Mouse (Mus musculus) midbrain, embryonic 13.5 days (tissue): Measurements from ENCODE around the gene 2900011O08Rik. TPM values are rescaled to one million over a fixed set of nuclear protein-coding genes. Genes with fewer than 3 reads are reported as not detected.
A peak's percentile ranks its signal among the peaks of the same experiment; 100 is the strongest.
"Not testable (repeated sequence)": the region's sequence is repeated elsewhere in the genome, so short reads cannot be mapped to it uniquely, and the experiment has no call there.

Experiments
- ATAC-seq: fragments of 200-750 bp; cut with Nextera tagmentation; 2 replicates; pipeline ENCODE4 v1.8.0; 2017; ENCODE audit warnings: mild to moderate bottlenecking, moderate TSS enrichment, moderate library complexity
- H3K27ac ChIP-seq: fragments of 300-500 bp; sonication (generic); 2 replicates; pipeline ENCODE4 v1.5.1; 2015; ENCODE audit warnings: inconsistent platforms, mild to moderate bottlenecking, moderate library complexity
- H3K27me3 ChIP-seq: fragments of 300-500 bp; sonication (generic); 2 replicates; pipeline ENCODE4 v1.6.1; 2015; ENCODE audit warnings: mild to moderate bottlenecking, inconsistent platforms
- H3K36me3 ChIP-seq: fragments of 300-500 bp; sonication (generic); 2 replicates; pipeline ENCODE4 v1.6.1; 2015; ENCODE audit warnings: mild to moderate bottlenecking, inconsistent platforms
- H3K4me1 ChIP-seq: fragments of 300-500 bp; sonication (generic); replicated peaks from 2 replicates; pipeline ENCODE4 v1.6.1; 2015; ENCODE audit warnings: inconsistent platforms
- H3K4me2 ChIP-seq: fragments of 300-500 bp; sonication (generic); replicated peaks from 2 replicates; pipeline ENCODE4 v1.6.1; 2015; ENCODE audit warnings: moderate library complexity, mild to moderate bottlenecking, inconsistent platforms
- H3K4me3 ChIP-seq: fragments of 300-500 bp; sonication (generic); replicated peaks from 2 replicates; pipeline ENCODE4 v1.5.1; 2015; ENCODE audit warnings: mild to moderate bottlenecking, inconsistent platforms
- H3K9ac ChIP-seq: fragments of 300-500 bp; sonication (generic); replicated peaks from 2 replicates; pipeline ENCODE4 v1.6.1; 2015; ENCODE audit warnings: mild to moderate bottlenecking, inconsistent platforms
- H3K9me3 ChIP-seq: fragments of 300-500 bp; sonication (generic); 2 replicates; pipeline ENCODE4 v1.6.1; 2016; ENCODE audit warnings: mild to moderate bottlenecking, inconsistent platforms
- WGBS: fragments of 180-500 bp; shearing (Covaris S2); methylation state at CpG from one replicate; pipeline ENCODE4 v1.1.7; 2015; 5-methylcytosine and 5-hydroxymethylcytosine counted together
- polyA plus RNA-seq: library from polyadenylated mRNA; unstranded; fragments of >200 nt; fragmentation: Nextera tagmentation; extraction: Ambion mirVana; gene quantifications from 2 replicates; pipeline ENCODE4 v1.2.1, GENCODE M21; 2015

The 2900011O08Rik gene
- polyA plus RNA-seq, 1 experiment from 2014 or later: 111 TPM

DNA sequence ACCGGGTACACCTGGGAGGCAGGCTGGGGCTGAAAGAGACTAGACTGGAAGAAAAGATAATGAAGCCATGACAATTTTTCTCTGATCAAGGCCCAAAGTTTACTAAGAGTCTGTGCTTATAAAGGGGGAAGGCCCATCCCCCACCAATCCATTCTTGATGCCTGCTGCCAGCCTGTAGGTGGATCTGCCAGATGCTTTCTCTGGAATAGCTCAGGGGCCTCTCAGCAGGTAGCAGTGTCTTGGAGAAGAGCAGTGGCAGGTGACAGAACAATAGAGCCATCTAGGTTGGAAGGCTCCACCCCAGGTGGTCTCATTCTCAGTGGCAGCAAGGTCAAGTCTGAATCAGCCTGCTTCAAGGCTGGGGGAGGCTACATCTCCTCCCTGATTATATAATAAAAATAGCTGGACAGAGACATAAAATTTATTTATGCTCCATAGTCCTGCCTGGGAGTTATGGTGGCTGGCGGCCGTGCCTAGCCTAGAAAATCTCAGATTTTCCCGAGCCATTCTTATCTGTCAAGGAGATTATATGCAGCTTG, 10.0 kb upstream of the 2900011O08Rik start:
- H3K4me3 ChIP-seq, H3K9me3 ChIP-seq, H3K36me3 ChIP-seq, H3K27me3 ChIP-seq, H3K4me1 ChIP-seq, H3K9ac ChIP-seq, H3K4me2 ChIP-seq, ATAC-seq, H3K27ac ChIP-seq: not testable (repeated sequence)
- 89% methylated on average over 4 of the region's 4 CpGs for WGBS

DNA sequence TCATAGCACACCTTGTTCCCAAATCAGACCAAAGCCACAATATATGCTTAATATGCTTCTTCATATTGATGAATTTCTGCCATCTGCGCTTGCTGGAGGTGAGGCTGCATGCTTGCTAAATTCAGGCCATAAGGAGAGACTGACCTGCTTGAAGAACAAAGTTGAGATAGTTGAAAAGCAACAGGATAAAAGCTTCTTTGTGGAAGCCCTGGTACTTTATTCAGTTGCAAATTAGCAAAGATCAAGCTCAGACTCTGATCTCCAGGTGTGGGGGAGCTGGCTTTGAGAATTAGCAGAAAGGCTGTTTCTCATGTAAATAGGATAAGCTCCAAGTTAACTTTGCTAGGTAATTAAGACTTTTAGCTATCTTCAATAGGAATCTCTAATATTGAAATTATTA, 9.4 kb upstream of the 2900011O08Rik start:
- H3K27me3 ChIP-seq, H3K4me2 ChIP-seq, ATAC-seq, H3K4me3 ChIP-seq, H3K4me1 ChIP-seq, H3K36me3 ChIP-seq, H3K9ac ChIP-seq, H3K9me3 ChIP-seq, H3K27ac ChIP-seq: not testable (repeated sequence)
- 49% methylated on average over 1 of the region's 1 CpGs for WGBS

- H3K4me3 ChIP-seq, ATAC-seq, H3K36me3 ChIP-seq, H3K4me1 ChIP-seq, H3K27me3 ChIP-seq, H3K9ac ChIP-seq, H3K27ac ChIP-seq, H3K9me3 ChIP-seq, H3K4me2 ChIP-seq: not testable (repeated sequence)
- 73% methylated on average over 3 of the region's 3 CpGs for WGBS
Measured at GRCm38 (mm10) chr16:13981726-13982125, 4.7 kb upstream of the 2900011O08Rik start.

- H3K36me3 ChIP-seq: no peaks in the 10 kb centered on the region
- no peak overlapping the region for H3K27ac ChIP-seq
- peaks cover 10% of the 10 kb centered on the region for H3K4me1 ChIP-seq
- WGBS: 75% methylated on average over 5 of the region's 5 CpGs
- no peak overlapping the region for H3K4me2 ChIP-seq
- ATAC-seq: no peak
- no peak overlapping the region for H3K4me3 ChIP-seq
- no peak overlapping the region for H3K9ac ChIP-seq
- H3K9me3 ChIP-seq: no peaks in the 10 kb centered on the region
- H3K27me3 ChIP-seq: no peaks in the 10 kb centered on the region
Measured at GRCm38 (mm10) chr16:13983161-13983560, 3.2 kb upstream of the 2900011O08Rik start.

DNA sequence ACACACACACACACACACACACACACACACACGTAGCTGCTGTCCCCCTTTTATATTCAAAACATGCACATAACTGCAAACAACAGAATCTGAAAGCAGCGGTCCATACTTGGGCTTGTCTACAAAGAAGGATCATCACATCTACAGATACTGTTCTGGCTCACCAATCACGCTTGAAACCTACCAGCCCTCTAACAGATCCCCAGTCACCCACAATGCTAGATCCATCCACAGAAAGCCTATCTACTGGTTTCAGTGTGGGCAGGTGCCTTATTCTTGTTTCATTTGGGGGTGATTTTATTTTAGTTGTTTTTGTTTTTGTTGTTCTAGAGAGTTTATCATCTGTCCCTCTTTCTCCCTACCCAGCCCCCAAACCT, 219 bp upstream of the 2900011O08Rik start:
- no peaks in the 10 kb centered on the region for H3K27me3 ChIP-seq
- peak overlapping the region; percentile 94 for H3K27ac ChIP-seq
- peak overlapping the region; percentile 70 for H3K4me2 ChIP-seq
- peak; percentile 44 for ATAC-seq
- H3K36me3 ChIP-seq: no peaks in the 10 kb centered on the region
- H3K4me1 ChIP-seq: peaks cover 26% of the 10 kb centered on the region
- 44% methylated on average over 3 of the region's 3 CpGs for WGBS
- H3K9ac ChIP-seq: peak overlapping the region; percentile 81
- H3K9me3 ChIP-seq: no peaks in the 10 kb centered on the region
- peak overlapping the region; percentile 71 for H3K4me3 ChIP-seq

GRCm38 (mm10) chr16:13992518-13993248, 6.3 kb downstream of the 2900011O08Rik start:
- peaks cover 5% of the 10 kb centered on the region; the same call in 1 of the 2 replicates for H3K36me3 ChIP-seq
- no peak for ATAC-seq
- H3K4me2 ChIP-seq: no peak overlapping the region
- H3K9me3 ChIP-seq: no peaks in the 10 kb centered on the region
- H3K27me3 ChIP-seq: no peaks in the 10 kb centered on the region
- H3K4me3 ChIP-seq: no peak overlapping the region
- 87% methylated on average over 11 of the region's 11 CpGs for WGBS
- no peak overlapping the region for H3K9ac ChIP-seq
- H3K27ac ChIP-seq: no peak overlapping the region
- peaks cover 20% of the 10 kb centered on the region for H3K4me1 ChIP-seq

DNA sequence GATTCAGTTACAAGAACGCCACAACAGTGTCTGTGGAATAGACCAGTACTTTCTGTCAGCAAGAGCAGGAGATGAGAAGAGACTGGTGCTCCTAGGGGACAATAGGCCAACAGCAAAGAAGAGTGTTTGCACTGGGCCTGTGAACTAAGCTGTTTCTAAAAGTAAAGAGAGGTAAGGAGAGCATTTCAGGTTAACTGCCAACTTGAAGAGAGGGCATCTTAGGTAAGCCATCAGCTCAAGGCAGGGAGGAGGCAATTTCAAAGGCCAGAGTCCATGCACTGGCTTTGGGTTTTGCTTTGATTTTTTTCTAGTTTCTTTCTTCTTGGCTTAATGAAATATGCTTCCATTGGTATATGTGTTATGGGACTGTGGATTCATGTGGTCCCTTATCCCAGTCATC, 7.7 kb downstream of the 2900011O08Rik start:
- Histone ChIP-seq H3K27ac (no peak overlapping the region), H3K9me3 (no peaks in the 10 kb centered on the region), H3K4me1 (peaks cover 7% of the 10 kb centered on the region; the same call in 1 of the 2 replicates), H3K4me3 (no peak overlapping the region), H3K9ac (no peak overlapping the region), H3K4me2 (no peak overlapping the region), H3K36me3 (peaks cover 5% of the 10 kb centered on the region; the same call in 1 of the 2 replicates), H3K27me3 (no peaks in the 10 kb centered on the region)
- no peak for ATAC-seq
- 86% methylated on average over 1 of the region's 1 CpGs for WGBS

DNA sequence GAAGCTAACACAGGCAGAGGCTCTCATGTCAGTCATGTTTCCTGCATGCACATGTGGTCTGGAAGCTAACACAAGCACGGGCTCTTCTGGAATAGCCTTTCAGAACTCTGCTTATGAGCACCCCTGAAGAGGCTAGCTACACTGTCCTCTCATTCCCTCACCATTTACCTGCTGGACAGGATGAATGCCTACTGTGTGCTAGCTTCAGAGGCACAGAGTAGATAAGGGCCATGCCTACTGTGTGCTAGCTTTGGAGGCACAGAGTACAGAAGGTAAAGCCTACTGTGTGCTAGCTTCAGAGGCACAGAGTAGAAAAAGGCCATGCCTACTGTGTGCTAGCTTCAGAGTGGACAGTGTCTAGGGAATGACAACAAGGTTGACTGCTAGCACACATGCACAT, 8.1 kb downstream of the 2900011O08Rik start:
- no peak overlapping the region for H3K4me3 ChIP-seq
- H3K36me3 ChIP-seq: peaks cover 5% of the 10 kb centered on the region; the same call in 1 of the 2 replicates
- no peaks in the 10 kb centered on the region for H3K9me3 ChIP-seq
- H3K4me2 ChIP-seq: no peak overlapping the region
- 0 out of 2 replicates have a peak, but pooled peaks cover 3% of the 10 kb centered on the region for H3K4me1 ChIP-seq
- no peak for ATAC-seq
- no peak overlapping the region for H3K9ac ChIP-seq
- no peaks in the 10 kb centered on the region for H3K27me3 ChIP-seq
- no peak overlapping the region for H3K27ac ChIP-seq
- WGBS: 96% methylated on average over 1 of the region's 1 CpGs

DNA sequence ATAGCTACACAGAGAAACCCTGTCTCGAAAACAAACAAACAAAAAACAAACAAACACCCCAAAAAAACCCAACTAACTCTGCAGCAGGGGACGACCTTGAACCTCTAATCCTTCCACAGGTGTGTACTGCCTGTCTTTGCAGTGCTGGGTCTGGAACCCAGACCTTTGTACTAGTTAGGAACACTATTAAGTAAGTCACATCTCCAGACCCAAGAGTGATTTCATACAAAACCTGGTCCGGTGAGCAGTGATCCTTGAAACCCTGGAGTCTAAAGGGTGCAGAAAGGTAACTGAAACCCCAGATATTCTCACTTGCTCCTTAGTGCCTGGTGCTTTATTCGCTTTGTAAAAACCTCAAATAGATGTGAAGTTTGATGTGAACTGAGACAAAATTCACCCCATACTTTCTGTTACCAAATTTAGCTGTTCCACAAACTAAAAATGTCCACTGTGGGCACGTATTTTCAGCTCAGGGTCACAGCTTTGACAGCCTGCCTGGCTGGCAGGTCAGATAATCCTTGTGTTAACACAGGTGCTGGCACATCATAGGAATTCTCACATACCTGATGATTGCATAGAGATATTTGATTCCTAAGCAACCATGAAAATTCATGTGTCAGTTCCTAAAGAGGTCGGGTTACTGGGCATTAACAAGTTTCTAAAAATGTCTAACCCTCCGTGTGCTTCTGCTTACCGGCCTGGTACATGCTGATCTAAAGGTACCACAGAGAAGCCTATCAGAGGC, 17.2 kb downstream of the 2900011O08Rik start:
- Histone ChIP-seq H3K27ac (no peak overlapping the region), H3K4me3 (no peak overlapping the region), H3K27me3 (no peaks in the 10 kb centered on the region), H3K36me3 (no peaks in the 10 kb centered on the region), H3K4me1 (no peaks in the 10 kb centered on the region), H3K9me3 (no peaks in the 10 kb centered on the region), H3K4me2 (no peak overlapping the region), H3K9ac (no peak overlapping the region)
- 70% methylated on average over 8 of the region's 8 CpGs for WGBS
- no peak for ATAC-seq

DNA sequence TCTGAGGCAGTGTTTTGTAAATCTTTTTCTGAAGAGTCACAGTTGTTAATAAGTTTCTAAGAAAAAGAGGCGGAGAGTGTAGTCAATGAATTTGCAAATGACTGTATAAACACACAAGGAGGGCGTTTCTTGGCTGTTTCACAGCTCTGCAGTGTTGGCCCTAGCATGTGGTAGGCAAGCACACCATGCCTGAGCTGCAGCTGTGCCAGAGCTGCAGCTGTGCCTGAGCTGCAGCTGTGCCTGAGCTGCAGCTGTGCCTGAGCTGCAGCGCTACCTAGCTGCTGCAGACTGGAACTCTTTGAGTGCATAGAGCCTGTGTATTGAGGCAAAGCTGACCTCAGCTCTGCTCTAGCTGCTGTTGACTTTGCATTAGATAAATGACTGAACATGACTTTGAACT, 17.8 kb downstream of the 2900011O08Rik start:
- H3K27me3 ChIP-seq: no peaks in the 10 kb centered on the region
- H3K36me3 ChIP-seq: peaks cover 3% of the 10 kb centered on the region; the same call in 1 of the 2 replicates
- ATAC-seq: peak; percentile 70; the same call in 1 of the 2 replicates
- H3K9ac ChIP-seq: no peak overlapping the region
- H3K9me3 ChIP-seq: no peaks in the 10 kb centered on the region
- no peaks in the 10 kb centered on the region for H3K4me1 ChIP-seq
- H3K4me3 ChIP-seq: no peak overlapping the region
- no peak overlapping the region for H3K27ac ChIP-seq
- WGBS: 29% methylated on average over 3 of the region's 3 CpGs
- H3K4me2 ChIP-seq: no peak overlapping the region

GRCm38 (mm10) chr16:14004726-14005125, 18.3 kb downstream of the 2900011O08Rik start:
- ATAC-seq: no peak
- H3K4me3 ChIP-seq: no peak overlapping the region
- H3K27me3 ChIP-seq: no peaks in the 10 kb centered on the region
- WGBS: 89% methylated on average over 2 of the region's 2 CpGs
- no peaks in the 10 kb centered on the region for H3K4me1 ChIP-seq
- no peak overlapping the region for H3K27ac ChIP-seq
- no peak overlapping the region for H3K9ac ChIP-seq
- no peak overlapping the region for H3K4me2 ChIP-seq
- H3K9me3 ChIP-seq: no peaks in the 10 kb centered on the region
- H3K36me3 ChIP-seq: peaks cover 7% of the 10 kb centered on the region; the same call in 1 of the 2 replicates

DNA sequence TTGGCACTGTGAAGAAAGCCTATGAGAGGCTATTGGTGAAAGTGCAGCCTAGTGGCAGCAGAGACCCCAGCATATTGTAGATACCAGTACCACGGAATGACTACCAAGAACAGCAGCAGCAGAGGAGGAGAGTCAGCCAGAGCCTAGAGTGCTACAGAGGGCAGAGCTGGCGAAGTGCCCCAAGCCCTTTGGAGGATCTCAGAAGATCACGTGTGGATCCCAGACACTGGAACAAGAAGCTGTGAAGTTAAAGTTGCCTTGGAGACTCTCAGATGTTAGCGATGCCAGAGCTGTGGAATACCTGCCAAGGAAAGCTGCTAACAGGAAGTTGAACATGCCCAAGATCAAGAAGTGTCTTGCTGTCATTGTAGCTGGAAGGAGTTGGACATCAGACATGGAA, 18.9 kb downstream of the 2900011O08Rik start:
- no peak for ATAC-seq
- Histone ChIP-seq H3K4me2 (no peak overlapping the region), H3K9ac (no peak overlapping the region), H3K4me1 (no peaks in the 10 kb centered on the region), H3K4me3 (no peak overlapping the region), H3K36me3 (peaks cover 7% of the 10 kb centered on the region; the same call in 1 of the 2 replicates), H3K9me3 (no peaks in the 10 kb centered on the region), H3K27ac (no peak overlapping the region), H3K27me3 (no peaks in the 10 kb centered on the region)
- 88% methylated on average over 4 of the region's 4 CpGs for WGBS
